Mouse (Mus musculus) liver, embryonic 11.5 days (tissue): Measurements from ENCODE around the gene Esrrg. TPM values are rescaled to one million over a fixed set of nuclear protein-coding genes. Genes with fewer than 3 reads are reported as not detected.

ENCODE experiments used
- ATAC-seq: fragments of 200-750 bp; cut with Nextera tagmentation; replicated peaks from 2 replicates; pipeline ENCODE4 v1.8.0; 2017; ENCODE audit warnings: moderate number of reproducible peaks, mild to moderate bottlenecking, moderate TSS enrichment, moderate library complexity; ENCODE audit not compliant: low FRiP score
- DNase-seq: peaks from one replicate; pipeline ENCODE4 v3.0.0-alpha.2; 2017; ENCODE audit warnings: low spot score
- H3K27ac ChIP-seq: fragments of 300-500 bp; sonication (generic); 2 replicates; pipeline ENCODE4 v1.5.1; 2014; ENCODE audit warnings: mild to moderate bottlenecking, low read depth, low read length, control low read depth
- H3K27me3 ChIP-seq: fragments of 300-500 bp; sonication (generic); replicated peaks from 2 replicates; pipeline ENCODE4 v1.6.1; 2014; ENCODE audit warnings: low read length, mixed read lengths; ENCODE audit not compliant: control insufficient read depth, insufficient read depth
- H3K36me3 ChIP-seq: fragments of 300-500 bp; sonication (generic); 2 replicates; pipeline ENCODE4 v1.6.1; 2014; ENCODE audit warnings: mild to moderate bottlenecking, low read length, moderate library complexity, mixed read lengths; ENCODE audit not compliant: control insufficient read depth, insufficient read depth
- H3K4me1 ChIP-seq: fragments of 300-500 bp; sonication (generic); replicated peaks from 2 replicates; pipeline ENCODE4 v1.6.1; 2014; ENCODE audit warnings: low read length, mixed read lengths; ENCODE audit not compliant: control insufficient read depth, insufficient read depth
- H3K4me2 ChIP-seq: fragments of 300-500 bp; sonication (generic); 2 replicates; pipeline ENCODE4 v1.6.1; 2014; ENCODE audit warnings: mild to moderate bottlenecking, control low read depth, moderate library complexity
- H3K4me3 ChIP-seq: fragments of 300-500 bp; sonication (generic); 2 replicates; pipeline ENCODE4 v1.5.1; 2014; ENCODE audit warnings: low read depth, low read length, control low read depth
- H3K9ac ChIP-seq: fragments of 300-500 bp; sonication (generic); 2 replicates; pipeline ENCODE4 v1.6.1; 2014; ENCODE audit warnings: low read depth, low read length, control low read depth
- H3K9me3 ChIP-seq: fragments of 300-500 bp; sonication (generic); 2 replicates; pipeline ENCODE4 v1.6.1; 2016; ENCODE audit warnings: low read length, inconsistent platforms, mixed read lengths; ENCODE audit not compliant: control insufficient read depth
- WGBS: fragments of 180-500 bp; shearing (Covaris S2); extraction: QIAGEN DNeasy Blood & Tissue Kit; methylation state at CpG from one replicate; pipeline ENCODE4 v1.1.7; 2014; 5-methylcytosine and 5-hydroxymethylcytosine counted together
- polyA plus RNA-seq: library from polyadenylated mRNA; unstranded; fragments of >200 nt; fragmentation: Nextera tagmentation; extraction: Ambion mirVana; gene quantifications from 2 replicates; pipeline ENCODE4 v1.2.1, GENCODE M21; 2014

Esrrg gene
- polyA plus RNA-seq, 1 experiment from 2014 or later = 0.95 TPM

DNA sequence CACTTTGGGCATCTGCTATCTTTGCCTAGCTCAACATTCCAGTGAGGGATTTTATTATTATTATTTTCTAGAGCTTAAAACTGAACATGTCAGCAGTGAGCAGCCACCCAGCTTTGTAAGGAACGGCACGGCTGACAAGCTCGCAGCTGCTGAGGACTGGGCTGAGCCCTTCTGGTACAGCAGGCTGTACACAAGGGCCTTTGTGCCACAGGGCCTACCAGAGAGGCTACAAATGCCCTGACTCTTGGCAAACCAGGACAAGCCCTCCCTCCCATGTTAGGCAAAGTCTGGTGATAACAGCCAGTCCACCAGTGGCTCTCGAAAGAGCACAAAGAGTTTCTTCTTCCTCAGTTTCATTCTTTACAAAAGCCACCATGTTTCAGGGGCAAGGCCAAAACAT lies 75.9 kb downstream of the Esrrg start:
- no peaks in the 10 kb centered on the region for H3K27me3 ChIP-seq
- H3K9me3 ChIP-seq = no peaks in the 10 kb centered on the region
- no peak overlapping the region for H3K9ac ChIP-seq
- DNase-seq (no peak), ATAC-seq (no peak)
- WGBS = 84% methylated on average over 4 of the region's 4 CpGs
- H3K4me3 ChIP-seq = no peak overlapping the region
- H3K27ac ChIP-seq = no peak overlapping the region
- H3K36me3 ChIP-seq = no peaks in the 10 kb centered on the region
- no peak overlapping the region for H3K4me2 ChIP-seq
- H3K4me1 ChIP-seq = no peaks in the 10 kb centered on the region

DNA sequence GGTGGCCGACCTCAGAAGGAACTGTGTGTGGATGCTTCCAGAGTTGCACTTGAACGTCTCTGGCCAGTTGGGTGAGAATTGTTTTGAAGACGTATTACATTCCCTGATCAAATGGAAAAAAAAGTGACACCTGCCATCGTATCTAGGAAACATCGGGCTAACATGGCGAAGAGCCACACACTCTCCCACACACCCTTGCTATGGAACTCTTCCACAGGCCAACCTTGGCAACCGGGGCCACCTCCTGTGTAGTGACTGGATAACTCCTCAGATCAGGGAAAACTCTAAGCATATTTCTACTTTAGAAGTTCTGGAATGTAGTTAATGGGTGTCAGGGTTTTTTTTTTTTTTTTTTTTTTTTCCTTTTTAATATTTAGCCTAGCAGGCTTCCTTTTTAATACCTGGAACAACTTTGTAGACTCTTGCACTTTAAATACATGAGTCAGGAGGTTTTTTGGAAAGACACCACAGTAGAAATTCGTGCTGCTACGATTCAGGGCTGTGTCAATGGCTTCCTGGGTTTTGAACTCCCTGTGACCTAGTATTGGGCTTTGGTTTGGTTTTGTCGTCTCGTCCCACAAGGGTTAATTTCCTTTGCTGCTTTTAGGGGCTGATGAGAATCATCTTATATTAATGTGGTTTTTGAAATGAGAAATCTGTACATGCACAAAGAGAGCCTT lies 83.4 kb downstream of the Esrrg start:
- Histone ChIP-seq H3K27me3 (no peaks in the 10 kb centered on the region), H3K27ac (no peak overlapping the region), H3K4me1 (no peaks in the 10 kb centered on the region), H3K9ac (no peak overlapping the region), H3K36me3 (no peaks in the 10 kb centered on the region), H3K9me3 (no peaks in the 10 kb centered on the region), H3K4me3 (no peak overlapping the region), H3K4me2 (no peak overlapping the region)
- ATAC-seq (no peak), DNase-seq (no peak)
- 80% methylated on average over 11 of the region's 11 CpGs for WGBS

DNA sequence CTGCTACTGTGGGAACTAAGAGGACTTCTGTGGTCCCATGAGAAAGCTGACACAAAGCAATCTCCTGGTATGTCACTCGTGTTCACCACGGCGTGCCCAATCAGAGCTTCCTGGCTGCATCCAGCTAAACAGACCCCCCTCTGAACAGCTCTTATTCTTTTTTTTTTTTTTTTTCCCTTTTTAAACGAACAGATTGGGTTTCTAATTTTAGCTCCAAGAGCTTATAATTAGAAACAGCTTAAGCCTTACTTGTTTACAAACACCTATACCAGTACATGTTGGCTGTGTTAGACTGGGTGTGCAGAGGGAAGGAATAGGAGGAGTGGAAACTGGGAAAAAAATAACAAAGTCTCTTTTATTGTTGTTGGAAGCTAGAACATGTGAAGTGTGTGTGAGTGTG lies 86.3 kb downstream of the Esrrg start:
- Histone ChIP-seq H3K36me3 (no peaks in the 10 kb centered on the region), H3K9ac (no peak overlapping the region), H3K4me3 (no peak overlapping the region), H3K27ac (no peak overlapping the region), H3K27me3 (no peaks in the 10 kb centered on the region), H3K4me2 (no peak overlapping the region), H3K9me3 (no peaks in the 10 kb centered on the region), H3K4me1 (no peaks in the 10 kb centered on the region)
- WGBS = 68% methylated on average over 4 of the region's 4 CpGs
- ATAC-seq (no peak), DNase-seq (no peak)

DNA sequence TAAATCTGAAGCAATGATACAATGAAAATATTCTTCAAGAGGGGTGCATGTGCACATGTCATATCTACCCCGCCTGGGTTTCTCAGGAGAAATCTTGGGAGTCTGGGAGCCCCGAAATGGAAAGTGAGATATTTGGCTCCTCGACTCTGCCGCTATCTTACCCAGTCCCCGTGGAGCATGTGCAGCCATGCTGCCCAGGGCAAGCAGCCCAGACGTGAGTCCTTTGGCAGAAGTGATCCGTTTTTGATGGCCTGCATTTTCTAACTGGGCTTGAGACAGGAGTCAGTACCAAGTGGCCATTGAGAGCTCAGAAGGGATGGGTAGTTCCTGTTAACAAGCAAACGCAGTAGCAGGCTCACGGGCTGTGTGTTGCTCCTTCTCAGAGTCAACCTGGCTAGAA lies 89.6 kb downstream of the Esrrg start:
- H3K27me3 ChIP-seq = no peaks in the 10 kb centered on the region
- H3K4me1 ChIP-seq = no peaks in the 10 kb centered on the region
- no peak for DNase-seq
- H3K9me3 ChIP-seq = no peaks in the 10 kb centered on the region
- H3K4me2 ChIP-seq = no peak overlapping the region
- no peak overlapping the region for H3K27ac ChIP-seq
- no peak for ATAC-seq
- no peak overlapping the region for H3K9ac ChIP-seq
- 88% methylated on average over 9 of the region's 9 CpGs for WGBS
- no peaks in the 10 kb centered on the region for H3K36me3 ChIP-seq
- H3K4me3 ChIP-seq = no peak overlapping the region

DNA sequence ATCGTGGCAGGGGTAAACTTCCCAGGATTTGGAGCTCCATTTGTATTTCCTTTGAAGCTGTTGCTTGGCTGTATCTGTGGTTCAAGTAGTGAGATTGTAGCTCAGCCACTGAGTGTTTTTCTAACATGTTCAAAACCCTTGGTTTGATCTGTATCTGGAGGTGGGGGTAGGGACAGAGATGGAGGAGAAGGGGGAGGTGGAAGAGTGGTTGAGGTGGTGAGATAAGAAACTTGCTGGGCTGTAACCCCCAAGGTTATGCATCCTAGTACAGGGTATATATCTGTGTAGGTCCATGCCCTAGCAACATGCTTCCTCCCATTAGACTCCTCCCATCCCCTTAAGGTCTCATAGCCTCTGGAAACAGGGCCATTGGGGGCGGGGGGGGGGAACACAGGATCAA lies 92.4 kb downstream of the Esrrg start:
- H3K4me3 ChIP-seq = no peak overlapping the region
- H3K9ac ChIP-seq = no peak overlapping the region
- 65% methylated on average over 2 of the region's 2 CpGs for WGBS
- H3K4me2 ChIP-seq = no peak overlapping the region
- no peaks in the 10 kb centered on the region for H3K9me3 ChIP-seq
- H3K27ac ChIP-seq = no peak overlapping the region
- no peak for ATAC-seq
- no peak for DNase-seq
- H3K27me3 ChIP-seq = no peaks in the 10 kb centered on the region
- H3K36me3 ChIP-seq = no peaks in the 10 kb centered on the region
- no peaks in the 10 kb centered on the region for H3K4me1 ChIP-seq

DNA sequence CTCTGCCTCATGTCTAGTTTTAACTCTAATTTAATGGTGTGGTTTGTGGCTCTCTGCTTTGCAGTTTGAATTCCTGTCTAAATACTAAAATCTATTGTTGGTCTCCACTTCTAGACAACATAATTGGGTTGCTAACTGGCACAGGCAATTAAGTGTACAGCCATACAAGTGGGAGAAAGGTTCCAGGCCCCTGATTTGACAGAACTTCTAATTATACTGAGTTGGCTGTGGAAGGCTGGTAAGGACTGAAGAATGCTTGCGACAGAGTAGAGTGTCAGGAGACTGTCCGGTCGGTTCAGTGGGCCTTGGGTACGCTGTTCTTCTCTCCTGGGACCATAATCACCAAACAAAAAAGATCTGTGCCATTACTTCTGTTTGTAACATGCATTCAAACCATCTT lies 96.3 kb downstream of the Esrrg start:
- no peak overlapping the region for H3K9ac ChIP-seq
- H3K36me3 ChIP-seq = no peaks in the 10 kb centered on the region
- 80% methylated on average over 4 of the region's 4 CpGs for WGBS
- DNase-seq = no peak
- H3K4me1 ChIP-seq = no peaks in the 10 kb centered on the region
- no peak overlapping the region for H3K27ac ChIP-seq
- H3K27me3 ChIP-seq = no peaks in the 10 kb centered on the region
- no peak overlapping the region for H3K4me3 ChIP-seq
- H3K9me3 ChIP-seq = no peaks in the 10 kb centered on the region
- no peak for ATAC-seq
- no peak overlapping the region for H3K4me2 ChIP-seq

DNA sequence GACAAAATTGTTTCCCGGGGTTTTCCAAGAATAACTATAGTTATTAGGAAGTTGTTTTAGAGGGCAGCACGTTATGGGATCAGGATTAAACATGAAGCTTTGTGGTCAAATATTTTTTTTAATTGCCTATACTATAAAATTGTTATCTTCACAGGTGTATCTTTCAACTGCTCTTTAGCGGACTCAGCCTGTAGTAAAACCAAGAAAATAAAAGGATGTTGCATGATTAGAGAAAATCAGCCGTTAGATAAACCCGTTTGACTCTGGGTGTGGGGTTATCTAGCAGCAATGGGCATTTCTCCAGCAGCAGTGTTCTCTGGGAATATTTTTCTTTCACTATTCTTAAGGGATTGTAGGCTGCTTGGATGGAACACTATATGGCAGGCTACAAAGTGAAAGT lies 96.8 kb downstream of the Esrrg start:
- no peaks in the 10 kb centered on the region for H3K27me3 ChIP-seq
- no peak overlapping the region for H3K4me3 ChIP-seq
- ATAC-seq (no peak), DNase-seq (no peak)
- no peaks in the 10 kb centered on the region for H3K9me3 ChIP-seq
- H3K27ac ChIP-seq = no peak overlapping the region
- no peak overlapping the region for H3K4me2 ChIP-seq
- H3K4me1 ChIP-seq = no peaks in the 10 kb centered on the region
- no peaks in the 10 kb centered on the region for H3K36me3 ChIP-seq
- no peak overlapping the region for H3K9ac ChIP-seq
- 72% methylated on average over 5 of the region's 5 CpGs for WGBS

DNA sequence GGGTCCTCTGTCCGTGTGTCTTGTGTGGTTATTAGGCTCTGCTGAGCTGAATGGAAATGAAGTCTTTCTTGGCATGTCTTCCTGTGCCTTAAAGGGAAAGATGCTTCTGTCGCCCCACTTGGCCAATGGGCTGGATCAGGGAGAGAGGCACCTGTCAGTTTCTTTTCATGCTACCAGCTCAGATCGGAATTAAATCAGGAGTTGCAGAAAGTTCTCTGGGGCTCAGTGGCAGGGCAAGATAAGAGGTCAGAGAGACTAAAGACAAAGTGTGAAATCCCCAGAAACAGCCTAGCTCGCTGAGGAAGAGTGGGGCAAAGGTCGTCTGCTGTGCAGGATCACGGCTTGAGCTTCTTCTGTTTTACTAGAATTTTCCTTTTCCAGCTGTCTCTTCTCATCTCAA lies 97.5 kb downstream of the Esrrg start:
- no peak for DNase-seq
- no peaks in the 10 kb centered on the region for H3K36me3 ChIP-seq
- no peaks in the 10 kb centered on the region for H3K9me3 ChIP-seq
- no peak overlapping the region for H3K4me3 ChIP-seq
- H3K4me2 ChIP-seq = no peak overlapping the region
- no peak for ATAC-seq
- H3K9ac ChIP-seq = no peak overlapping the region
- no peak overlapping the region for H3K27ac ChIP-seq
- no peaks in the 10 kb centered on the region for H3K27me3 ChIP-seq
- H3K4me1 ChIP-seq = no peaks in the 10 kb centered on the region
- WGBS = 50% methylated on average over 6 of the region's 6 CpGs

DNA sequence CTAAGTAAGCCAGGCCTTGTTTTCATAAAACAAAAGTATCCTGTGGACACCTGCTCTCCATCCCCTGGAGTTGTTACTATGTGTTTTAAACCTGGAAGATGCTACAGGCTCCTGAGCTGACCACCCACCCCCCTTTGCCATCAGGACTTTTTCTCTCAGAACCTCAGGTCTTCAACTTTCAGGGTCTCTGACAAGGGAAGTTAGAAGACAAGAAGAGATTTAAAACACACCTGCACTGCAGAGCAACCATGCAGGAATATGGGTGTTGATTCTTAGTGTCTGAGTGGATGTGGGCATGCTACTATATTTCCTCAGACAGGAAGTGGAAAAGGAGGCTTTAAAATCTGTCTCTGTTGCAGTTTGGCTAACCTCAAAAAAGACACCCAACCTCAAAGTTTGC lies 98.6 kb downstream of the Esrrg start:
- ATAC-seq (no peak), DNase-seq (no peak)
- Histone ChIP-seq H3K9me3 (no peaks in the 10 kb centered on the region), H3K27ac (no peak overlapping the region), H3K9ac (no peak overlapping the region), H3K36me3 (no peaks in the 10 kb centered on the region), H3K4me3 (no peak overlapping the region), H3K4me1 (no peaks in the 10 kb centered on the region), H3K27me3 (no peaks in the 10 kb centered on the region), H3K4me2 (no peak overlapping the region)
